Mouse (Mus musculus): Measurements from ENCODE around the gene Ndufa11.

Ndufa11 gene

GRCm38 (mm10) chr17:56761077-56761476, 43.5 kb downstream of the Ndufa11 start:
- no peak for DNase-seq (ENCODE audit: low spot score)

- DNase-seq (ENCODE audit: low spot score) = peak; percentile 85
Observed at GRCm38 (mm10) chr17:56761991-56762410, 44.4 kb downstream of the Ndufa11 start.

- DNase-seq (ENCODE audit: low spot score) = peak; percentile 77
Observed at GRCm38 (mm10) chr17:56762769-56763731, 45.5 kb downstream of the Ndufa11 start.

GRCm38 (mm10) chr17:56763741-56764250, 46.2 kb downstream of the Ndufa11 start:
- DNase-seq (ENCODE audit: low spot score) = no peak

GRCm38 (mm10) chr17:56764474-56765354, 47.1 kb downstream of the Ndufa11 start, which contains the start of gene Dus3l:
TSS of gene Dus3l (plus strand) at chr17:56764757.
- DNase-seq (ENCODE audit: low spot score) = peak; percentile 91

DNA sequence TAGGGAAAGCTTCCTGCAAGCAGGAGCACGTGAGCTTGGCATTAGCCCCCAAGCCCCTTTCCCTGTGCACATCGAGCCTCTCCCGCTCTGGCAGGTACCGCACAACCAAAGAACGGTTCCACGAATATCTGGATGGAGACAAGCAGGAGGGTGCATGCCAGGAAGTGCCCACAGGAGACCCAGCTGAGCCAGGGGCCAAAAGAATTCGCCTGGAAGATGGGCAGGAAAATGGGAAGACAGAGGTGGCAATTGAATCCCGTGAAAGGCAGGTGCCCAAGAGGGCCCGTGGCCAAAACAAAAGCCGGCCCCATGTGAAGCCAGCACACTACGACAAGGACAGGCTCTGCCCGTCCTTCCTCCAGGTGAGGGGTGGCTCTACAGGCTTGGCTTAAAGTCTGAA, 47.9 kb downstream of the Ndufa11 start:
- no peak for DNase-seq (ENCODE audit: low spot score)

DNA sequence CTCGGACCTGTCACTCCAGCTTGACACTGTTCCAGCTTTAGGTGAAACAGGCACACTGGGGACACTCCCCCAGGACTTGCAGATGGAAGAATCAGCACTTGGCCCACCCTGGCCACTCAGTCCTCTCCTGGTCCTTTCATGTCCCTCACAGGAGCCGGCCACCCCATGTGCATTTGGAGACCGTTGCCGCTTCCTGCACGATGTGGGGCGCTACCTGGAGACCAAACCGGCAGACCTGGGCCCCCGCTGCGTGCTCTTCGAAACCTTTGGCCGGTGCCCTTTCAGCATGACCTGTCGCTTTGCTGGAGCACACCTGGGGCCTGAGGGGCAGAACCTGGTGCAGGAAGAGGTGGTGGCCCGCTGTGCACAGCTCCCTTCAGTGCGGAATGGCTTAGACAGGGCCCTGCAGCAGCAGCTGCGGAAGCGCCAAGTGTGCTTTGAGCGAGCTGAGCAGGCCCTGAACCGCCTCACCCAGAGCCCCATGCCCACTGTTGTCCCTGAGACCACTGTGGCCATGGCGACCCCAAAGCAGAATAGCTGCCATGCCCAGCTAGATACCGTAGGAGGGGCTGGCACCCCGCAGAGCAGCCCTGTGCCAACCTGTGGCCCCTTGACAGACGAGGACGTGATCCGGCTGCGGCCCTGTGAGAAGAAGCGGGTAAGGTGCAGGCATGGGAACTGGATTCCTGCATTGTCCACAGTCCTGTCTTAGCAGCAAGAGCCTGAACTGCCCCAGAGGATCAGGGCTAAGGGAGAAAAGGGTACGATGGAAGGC, 49.3 kb downstream of the Ndufa11 start:
- DNase-seq (ENCODE audit: low spot score) = no peak

DNA sequence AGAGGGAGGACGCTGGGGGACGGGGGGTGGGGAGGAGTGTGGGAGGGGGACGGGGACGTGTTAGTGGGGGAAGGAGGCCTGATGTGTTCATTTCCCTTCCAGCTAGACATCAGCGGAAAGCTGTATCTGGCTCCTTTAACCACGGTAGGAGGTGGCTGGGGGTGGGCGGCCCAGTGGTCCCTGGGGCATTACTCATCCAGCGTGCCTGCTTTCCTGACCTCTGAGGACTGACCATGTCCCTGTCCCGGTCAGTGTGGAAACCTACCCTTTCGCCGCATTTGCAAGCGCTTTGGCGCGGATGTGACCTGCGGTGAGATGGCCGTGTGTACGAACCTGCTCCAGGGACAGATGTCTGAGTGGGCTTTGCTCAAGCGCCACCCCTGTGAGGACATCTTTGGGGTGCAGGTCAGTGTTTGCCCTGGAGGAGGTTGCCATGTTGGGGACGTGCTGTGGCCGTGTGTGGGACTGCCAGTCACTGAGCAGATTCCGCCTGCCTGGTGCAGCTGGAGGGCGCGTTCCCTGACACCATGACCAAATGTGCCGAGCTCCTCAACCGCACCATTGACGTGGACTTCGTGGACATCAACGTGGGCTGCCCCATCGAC, 50.1 kb downstream of the Ndufa11 start:
- no peak for DNase-seq (ENCODE audit: low spot score)

DNA sequence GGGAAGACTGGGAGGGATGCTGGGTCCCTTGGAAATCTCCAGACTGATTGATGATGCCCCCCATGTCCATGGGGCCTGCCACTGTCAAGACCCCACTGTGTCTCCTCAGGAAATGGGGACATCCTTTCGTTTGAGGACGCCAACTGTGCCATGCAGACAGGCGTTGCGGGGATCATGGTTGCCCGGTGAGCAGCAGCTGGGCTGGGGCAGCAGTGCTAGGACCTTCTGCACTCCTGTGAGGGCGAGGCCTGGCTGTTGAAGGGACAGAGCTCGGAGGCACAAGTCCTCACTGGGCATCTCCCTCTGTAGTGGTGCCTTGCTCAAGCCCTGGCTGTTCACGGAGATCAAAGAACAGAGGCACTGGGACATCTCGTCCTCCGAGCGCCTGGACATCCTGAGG, 51.4 kb downstream of the Ndufa11 start:
- DNase-seq (ENCODE audit: low spot score) = no peak

- DNase-seq (ENCODE audit: low spot score) = no peak
Observed at GRCm38 (mm10) chr17:56769950-56770349, 52.4 kb downstream of the Ndufa11 start, which contains the start of gene Prr22. TSS of gene Prr22 (plus strand) at chr17:56770250.
